Comparison of ENCODE assay signal across 10 mouse cellular contexts in the genomic region with DNA sequence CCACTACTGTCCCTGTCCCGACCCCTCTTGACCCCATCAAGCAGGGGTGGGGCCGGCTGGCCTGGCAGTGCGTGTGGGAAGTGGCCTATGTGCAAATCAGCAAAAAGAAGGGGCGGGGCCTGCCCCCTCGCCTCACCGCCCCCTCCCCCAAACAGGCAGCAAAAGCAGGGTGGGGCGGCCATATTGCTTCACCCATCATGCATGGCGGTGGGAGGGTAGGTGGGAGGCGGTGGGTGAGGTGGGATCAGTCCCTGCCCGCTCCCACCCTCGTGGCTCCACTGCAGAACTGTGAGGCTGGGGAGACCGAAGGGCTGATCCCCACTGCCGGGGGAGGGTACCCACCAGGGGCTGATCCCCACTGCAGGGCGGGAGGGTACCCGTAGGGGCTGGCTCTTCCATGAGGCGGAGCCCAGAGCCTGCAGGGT. TPM values are rescaled to one million over a fixed set of nuclear protein-coding genes. Genes with fewer than 3 reads are reported as not detected.
A peak's percentile ranks its signal among the peaks of the same experiment; 100 is the strongest.
DNase-seq lines count a peak whose midpoint lies in the region; ATAC-seq lines count a peak whose summit lies in the region.
"Had no signal": no experiment of that assay in that cellular context is flagged by ENCODE, and none has a peak within 500 bp of the region (broad histone marks: within the 10 kb centered on the region; RNA-seq: fewer than 3 reads in every experiment).

No protein-coding gene starts in this region.

- WGBS in heart, embryonic 11.5 days (ENCODE audit: insufficient replicate concordance): 36% methylated on average over 16 of the region's 16 CpGs
- WGBS in neural tube, embryonic 12.5 days: 35% methylated on average over 16 of the region's 16 CpGs
- 53% methylated on average over 16 of the region's 16 CpGs for WGBS in forebrain, embryonic 15.5 days
- 37% methylated on average over 16 of the region's 16 CpGs for WGBS in midbrain, embryonic 16.5 days

- H3K9me3 ChIP-seq in heart, embryonic 11.5 days (replicated peaks; ENCODE audit: control insufficient read depth, low read length): no peaks in the 10 kb centered on the region
- no peaks in the 10 kb centered on the region for H3K9me3 ChIP-seq in neural tube, embryonic 12.5 days
- no peaks in the 10 kb centered on the region for H3K9me3 ChIP-seq in forebrain, embryonic 15.5 days
- H3K9me3 ChIP-seq in midbrain, embryonic 16.5 days (replicated peaks; ENCODE audit: control insufficient read depth, low read length, poor library complexity, severe bottlenecking): no peaks in the 10 kb centered on the region
- H3K9me3 ChIP-seq: intestine, embryonic 15.5 days had no signal

- no peaks in the 10 kb centered on the region for H3K36me3 ChIP-seq in heart, embryonic 11.5 days (ENCODE audit: control insufficient read depth, insufficient read depth, low read length)
- H3K36me3 ChIP-seq in neural tube, embryonic 12.5 days: no peaks in the 10 kb centered on the region
- no peaks in the 10 kb centered on the region for H3K36me3 ChIP-seq in forebrain, embryonic 15.5 days
- no peaks in the 10 kb centered on the region for H3K36me3 ChIP-seq in midbrain, embryonic 16.5 days (ENCODE audit: control insufficient read depth, insufficient read depth, low read length)
- H3K36me3 ChIP-seq: intestine, embryonic 15.5 days had no signal

- peak; percentile 40; the same call in 1 of the 2 replicates for ATAC-seq in heart, embryonic 11.5 days (replicated peaks; ENCODE audit: insufficient number of reproducible peaks, low FRiP score, low TSS enrichment)
- 0 out of 2 replicates have a peak, but pooled peaks have one; percentile 13 for ATAC-seq in neural tube, embryonic 12.5 days (ENCODE audit: low FRiP score, low read depth)
- peak; percentile 24; the same call in 1 of the 2 replicates for ATAC-seq in forebrain, embryonic 15.5 days (replicated peaks)
- peak; percentile 34; the same call in 1 of the 2 replicates for ATAC-seq in midbrain, embryonic 16.5 days
- ATAC-seq: intestine, embryonic 15.5 days had no signal

- H3K4me1 ChIP-seq in heart, embryonic 11.5 days (ENCODE audit: control insufficient read depth, insufficient read depth, low read length): peaks cover 23% of the 10 kb centered on the region
- 0 out of 2 replicates have a peak, but pooled peaks cover 4% of the 10 kb centered on the region for H3K4me1 ChIP-seq in neural tube, embryonic 12.5 days
- no peaks in the 10 kb centered on the region for H3K4me1 ChIP-seq in forebrain, embryonic 15.5 days
- no peaks in the 10 kb centered on the region for H3K4me1 ChIP-seq in midbrain, embryonic 16.5 days (ENCODE audit: control insufficient read depth, insufficient read depth, low read length)

- intact Hi-C loops in heart, postnatal 14 days (cut with DNase I): no loop called here

- H3K27me3 ChIP-seq in heart, embryonic 11.5 days (ENCODE audit: control insufficient read depth, insufficient read depth, low read length): no peaks in the 10 kb centered on the region; the same call in 1 of the 2 replicates
- peaks cover 5% of the 10 kb centered on the region for H3K27me3 ChIP-seq in neural tube, embryonic 12.5 days (replicated peaks)
- no peaks in the 10 kb centered on the region for H3K27me3 ChIP-seq in forebrain, embryonic 15.5 days
- H3K27me3 ChIP-seq in midbrain, embryonic 16.5 days (ENCODE audit: control insufficient read depth, insufficient read depth, low read depth, low read length): no peaks in the 10 kb centered on the region
- H3K27me3 ChIP-seq: intestine, embryonic 15.5 days had no signal

- H3K4me3 ChIP-seq in heart, embryonic 11.5 days (ENCODE audit: low read depth, low read length): no peak overlapping the region
- H3K4me3 ChIP-seq in neural tube, embryonic 12.5 days: no peak overlapping the region
- no peak overlapping the region for H3K4me3 ChIP-seq in forebrain, embryonic 15.5 days
- H3K4me3 ChIP-seq in midbrain, embryonic 16.5 days (ENCODE audit: low read depth, low read length): no peak overlapping the region
- H3K4me3 ChIP-seq: intestine, embryonic 15.5 days had no signal

- H3K4me2 ChIP-seq in heart, embryonic 11.5 days: peak overlapping the region; percentile 2; the same call in 1 of the 2 replicates
- H3K4me2 ChIP-seq in neural tube, embryonic 12.5 days (replicated peaks): no peak overlapping the region; the same call in 1 of the 2 replicates
- H3K4me2 ChIP-seq in forebrain, embryonic 15.5 days (replicated peaks): no peak overlapping the region
- no peak overlapping the region for H3K4me2 ChIP-seq in midbrain, embryonic 16.5 days (ENCODE audit: low read length)
- H3K4me2 ChIP-seq: intestine, embryonic 15.5 days had no signal

- H3K27ac ChIP-seq in heart, embryonic 11.5 days (ENCODE audit: low read depth, low read length): 0 out of 2 replicates have a peak overlapping the region, but pooled peaks have one; percentile 78
- no peak overlapping the region for H3K27ac ChIP-seq in neural tube, embryonic 12.5 days
- no peak overlapping the region for H3K27ac ChIP-seq in forebrain, embryonic 15.5 days (replicated peaks)
- no peak overlapping the region for H3K27ac ChIP-seq in midbrain, embryonic 16.5 days (ENCODE audit: low read length)
- H3K27ac ChIP-seq: intestine, embryonic 15.5 days had no signal

- no peak for DNase-seq in heart, postnatal 14 days
- DNase-seq in neural tube, embryonic 10.5 days (ENCODE audit: extremely low spot score, low spot score): no peak
- no peak for DNase-seq in frontal cortex, adult 2 months (ENCODE audit: extremely low spot score in 1 of 2, low spot score in 1 of 2)
- DNase-seq in adrenal gland, postnatal 25 days: no peak

- no peak overlapping the region for H3K9ac ChIP-seq in heart, embryonic 11.5 days (ENCODE audit: low read depth, low read length)
- no peak overlapping the region for H3K9ac ChIP-seq in neural tube, embryonic 12.5 days
- no peak overlapping the region for H3K9ac ChIP-seq in forebrain, embryonic 15.5 days (replicated peaks)
- no peak overlapping the region for H3K9ac ChIP-seq in midbrain, embryonic 16.5 days (ENCODE audit: low read depth, low read length)
- H3K9ac ChIP-seq: intestine, embryonic 15.5 days had no signal

RNA-seq across cellular contexts. Expression of a gene that starts 1.6 kb away (rescaled TPM):
- polyA plus RNA-seq in heart, embryonic 11.5 days (2014; fragmentation: Nextera tagmentation; extraction: Ambion mirVana): 2.7 and 3.3 TPM in 2 replicates
- 1 to 10 TPM; 2.1 to 2.3 TPM for total RNA-seq in heart, postnatal 14 days (2021)
- polyA plus RNA-seq in neural tube, embryonic 12.5 days (2016; fragmentation: Nextera tagmentation; extraction: Ambion mirVana): 0.27 and 0.46 TPM in 2 replicates
- 0.36 TPM in 1 of 2 replicates, not detected in the other for polyA plus RNA-seq in forebrain, embryonic 15.5 days (2015; fragmentation: Nextera tagmentation; extraction: Ambion mirVana)
- polyA plus RNA-seq in midbrain, embryonic 16.5 days (2015; fragmentation: Nextera tagmentation; extraction: Ambion mirVana): 0.21 TPM in 1 of 2 replicates, not detected in the other
- polyA plus RNA-seq in frontal cortex, adult 2 months (2012; rRNA removed): 3.3 and 4.0 TPM in 2 replicates
- 1.4 and 4.5 TPM in 2 replicates for total RNA-seq in adrenal gland, postnatal 25 days (2021)

RNA-seq across cellular contexts. Expression of a gene that starts 10.1 kb away (rescaled TPM):
- polyA plus RNA-seq in heart, embryonic 11.5 days (2014; fragmentation: Nextera tagmentation; extraction: Ambion mirVana): 3.0 TPM in 2 replicates
- 10 to 100 TPM; 17.9 to 18.4 TPM for total RNA-seq in heart, postnatal 14 days (2021)
- polyA plus RNA-seq in neural tube, embryonic 12.5 days (2016; fragmentation: Nextera tagmentation; extraction: Ambion mirVana): 2.5 and 2.8 TPM in 2 replicates
- 4.3 and 4.4 TPM in 2 replicates for polyA plus RNA-seq in forebrain, embryonic 15.5 days (2015; fragmentation: Nextera tagmentation; extraction: Ambion mirVana)
- 7.4 and 12.2 TPM in 2 replicates for polyA plus RNA-seq in midbrain, embryonic 16.5 days (2015; fragmentation: Nextera tagmentation; extraction: Ambion mirVana)
- polyA plus RNA-seq in frontal cortex, adult 2 months (2012; rRNA removed): 627 and 752 TPM in 2 replicates
- total RNA-seq in adrenal gland, postnatal 25 days (2021): 10.1 and 11.3 TPM in 2 replicates
- total RNA-seq: MEL had no signal

RNA-seq across cellular contexts. Expression of a gene that starts 39.0 kb away (rescaled TPM):
- polyA plus RNA-seq in heart, embryonic 11.5 days (2014; fragmentation: Nextera tagmentation; extraction: Ambion mirVana): 49.0 and 55.9 TPM in 2 replicates
- 10 to 100 TPM; 30.3 to 34.1 TPM for total RNA-seq in heart, postnatal 14 days (2021)
- polyA plus RNA-seq in neural tube, embryonic 12.5 days (2016; fragmentation: Nextera tagmentation; extraction: Ambion mirVana): 207 and 221 TPM in 2 replicates
- 246 TPM in 2 replicates for polyA plus RNA-seq in forebrain, embryonic 15.5 days (2015; fragmentation: Nextera tagmentation; extraction: Ambion mirVana)
- 239 and 246 TPM in 2 replicates for polyA plus RNA-seq in midbrain, embryonic 16.5 days (2015; fragmentation: Nextera tagmentation; extraction: Ambion mirVana)
- polyA plus RNA-seq in frontal cortex, adult 2 months (2012; rRNA removed): 174 and 186 TPM in 2 replicates
- 42.9 and 50.5 TPM in 2 replicates for total RNA-seq in adrenal gland, postnatal 25 days (2021)

RNA-seq across cellular contexts. Expression of a gene that starts 40.2 kb away (rescaled TPM):
- 0.38 and 1.8 TPM in 2 replicates for polyA plus RNA-seq in heart, embryonic 11.5 days (2014; fragmentation: Nextera tagmentation; extraction: Ambion mirVana)
- 1 to 10 TPM; 2.7 to 5.2 TPM for total RNA-seq in heart, postnatal 14 days (2021)
- polyA plus RNA-seq in neural tube, embryonic 12.5 days (2016; fragmentation: Nextera tagmentation; extraction: Ambion mirVana): 7.1 and 7.8 TPM in 2 replicates
- polyA plus RNA-seq in forebrain, embryonic 15.5 days (2015; fragmentation: Nextera tagmentation; extraction: Ambion mirVana): not detected in 2 replicates
- not detected in 2 replicates for polyA plus RNA-seq in midbrain, embryonic 16.5 days (2015; fragmentation: Nextera tagmentation; extraction: Ambion mirVana)
- polyA plus RNA-seq in frontal cortex, adult 2 months (2012; rRNA removed): 1.8 and 2.6 TPM in 2 replicates
- total RNA-seq in adrenal gland, postnatal 25 days (2021): 0.73 and 1.9 TPM in 2 replicates
- total RNA-seq: MEL had no signal

RNA-seq across cellular contexts. Expression of a gene that starts 57.6 kb away (rescaled TPM):
- polyA plus RNA-seq in heart, embryonic 11.5 days (2014; fragmentation: Nextera tagmentation; extraction: Ambion mirVana): 0.13 and 0.34 TPM in 2 replicates
- total RNA-seq in heart, postnatal 14 days (2021): 1 to 10 TPM; 2.8 to 3.5 TPM
- 4.7 and 6.1 TPM in 2 replicates for polyA plus RNA-seq in neural tube, embryonic 12.5 days (2016; fragmentation: Nextera tagmentation; extraction: Ambion mirVana)
- polyA plus RNA-seq in forebrain, embryonic 15.5 days (2015; fragmentation: Nextera tagmentation; extraction: Ambion mirVana): 0.20 and 0.26 TPM in 2 replicates
- 0.15 and 0.35 TPM in 2 replicates for polyA plus RNA-seq in midbrain, embryonic 16.5 days (2015; fragmentation: Nextera tagmentation; extraction: Ambion mirVana)
- polyA plus RNA-seq in frontal cortex, adult 2 months (2012; rRNA removed): 28.1 and 31.7 TPM in 2 replicates
- 3.7 and 3.8 TPM in 2 replicates for total RNA-seq in adrenal gland, postnatal 25 days (2021)
- total RNA-seq: MEL had no signal

Comparison
In these comparisons a context has a peak if more than half of its experiments do, and no peak if none do; other contexts are left out.
1. RNA of a gene that starts 10.1 kb away (polyA plus RNA-seq): 627 to 752 TPM in frontal cortex, adult 2 months; 7.4 to 12.2 TPM in midbrain, embryonic 16.5 days, 4.3 to 4.4 TPM in forebrain, embryonic 15.5 days, 3.0 TPM in heart, embryonic 11.5 days and 2.5 to 2.8 TPM in neural tube, embryonic 12.5 days; every median in the first group is over 10 times any median in the second.
2. Peak in every context shown above with its lines, with median percentiles within 50 percentile points of each other: ATAC-seq.